Mouse (Mus musculus): ENCODE measurements around the gene Nme1. TPM values are rescaled to one million over a fixed set of nuclear protein-coding genes. Genes with fewer than 3 reads are reported as not detected.
"Not testable (repeated sequence)": the region's sequence is repeated elsewhere in the genome, so short reads cannot be mapped to it uniquely, and the experiment has no call there.

The Nme1 gene
- polyA plus RNA-seq, 1 experiment from 2014 or later: 210 TPM

GRCm38 (mm10) chr11:93957746-93958145 lies 10.6 kb downstream of the Nme1 start:
- no peak for ATAC-seq (ENCODE audit: low FRiP score)
- Histone ChIP-seq H3K36me3 (peaks cover 57% of the 10 kb centered on the region), H3K4me2 (replicated peaks) (no peak overlapping the region)

GRCm38 (mm10) chr11:93957031-93957555 lies 11.2 kb downstream of the Nme1 start:
- Histone ChIP-seq H3K4me2 (replicated peaks) (no peak overlapping the region), H3K36me3 (peaks cover 57% of the 10 kb centered on the region), H3K9ac (no peak overlapping the region), H3K9me3 (replicated peaks) (no peaks in the 10 kb centered on the region), H3K27me3 (no peaks in the 10 kb centered on the region), H3K27ac (no peak overlapping the region), H3K4me1 (peaks cover 32% of the 10 kb centered on the region), H3K4me3 (no peak overlapping the region)
- WGBS: 93% methylated on average over 2 of the region's 2 CpGs
- no peak for ATAC-seq (ENCODE audit: low FRiP score)

More at GRCm38 (mm10) chr11:93957746-93958145, 10.6 kb downstream of the Nme1 start:
- no peak overlapping the region for H3K9ac ChIP-seq
- H3K27ac ChIP-seq: no peak overlapping the region
- H3K4me1 ChIP-seq: peaks cover 26% of the 10 kb centered on the region
- no peak overlapping the region for H3K4me3 ChIP-seq
- H3K27me3 ChIP-seq: no peaks in the 10 kb centered on the region
- H3K9me3 ChIP-seq (replicated peaks): no peaks in the 10 kb centered on the region
- WGBS: 87% methylated on average over 4 of the region's 4 CpGs

GRCm38 (mm10) chr11:93956159-93956558 lies 12.2 kb downstream of the Nme1 start, which contains the start of gene Nme2:
Gene Nme2, minus strand, starts transcription at chr11:93956259.
- WGBS: 6% methylated on average over 6 of the region's 6 CpGs
- peak; percentile 26 for ATAC-seq (ENCODE audit: low FRiP score)

GRCm38 (mm10) chr11:93955256-93956150 lies 12.8 kb downstream of the Nme1 start:
- Histone ChIP-seq H3K27ac (peak overlapping the region; percentile 88), H3K36me3 (peaks cover 57% of the 10 kb centered on the region), H3K4me2 (replicated peaks) (peak overlapping the region; percentile 87), H3K27me3 (no peaks in the 10 kb centered on the region), H3K4me1 (peaks cover 32% of the 10 kb centered on the region), H3K9me3 (replicated peaks) (no peaks in the 10 kb centered on the region), H3K4me3 (peak overlapping the region; percentile 64), H3K9ac (peak overlapping the region; percentile 78)
- under 1% methylated on average over 63 of the region's 67 CpGs for WGBS
- ATAC-seq (ENCODE audit: low FRiP score): peak; percentile 97

More at GRCm38 (mm10) chr11:93956159-93956558, 12.2 kb downstream of the Nme1 start, which contains the start of gene Nme2:
- Histone ChIP-seq H3K36me3 (peaks cover 58% of the 10 kb centered on the region), H3K27me3 (no peaks in the 10 kb centered on the region), H3K4me3 (peak within 1 kb of the TSS; percentile 64), H3K9ac (peak within 1 kb of the TSS; percentile 78), H3K27ac (peak within 1 kb of the TSS; percentile 88), H3K4me2 (replicated peaks) (peak within 1 kb of the TSS; percentile 87), H3K9me3 (replicated peaks) (no peaks in the 10 kb centered on the region), H3K4me1 (peaks cover 32% of the 10 kb centered on the region)

GRCm38 (mm10) chr11:93954738-93955255 lies 13.5 kb downstream of the Nme1 start:
- H3K27ac ChIP-seq: peak overlapping the region; percentile 88
- H3K4me1 ChIP-seq: peaks cover 32% of the 10 kb centered on the region
- no peaks in the 10 kb centered on the region for H3K27me3 ChIP-seq
- 47% methylated on average over 13 of the region's 13 CpGs for WGBS
- peak overlapping the region; percentile 78 for H3K9ac ChIP-seq
- H3K4me3 ChIP-seq: peak overlapping the region; percentile 64
- peak overlapping the region; percentile 87 for H3K4me2 ChIP-seq (replicated peaks)
- no peaks in the 10 kb centered on the region for H3K9me3 ChIP-seq (replicated peaks)
- ATAC-seq (ENCODE audit: low FRiP score): peak; percentile 32; the same call in 1 of the 2 replicates
- H3K36me3 ChIP-seq: peaks cover 57% of the 10 kb centered on the region

- H3K4me3 ChIP-seq: no peak overlapping the region
- H3K4me2 ChIP-seq (replicated peaks): no peak overlapping the region
- no peak overlapping the region for H3K9ac ChIP-seq
- no peaks in the 10 kb centered on the region for H3K9me3 ChIP-seq (replicated peaks)
- H3K36me3 ChIP-seq: peaks cover 51% of the 10 kb centered on the region
- ATAC-seq (ENCODE audit: low FRiP score): no peak
- no peak overlapping the region for H3K27ac ChIP-seq
- H3K27me3 ChIP-seq: no peaks in the 10 kb centered on the region
- WGBS: 59% methylated on average over 5 of the region's 5 CpGs
- peaks cover 32% of the 10 kb centered on the region for H3K4me1 ChIP-seq
Observed at GRCm38 (mm10) chr11:93952376-93952775, 15.9 kb downstream of the Nme1 start.

- Histone ChIP-seq H3K4me1 (peaks cover 22% of the 10 kb centered on the region), H3K9me3 (replicated peaks) (no peaks in the 10 kb centered on the region), H3K27ac (no peak overlapping the region), H3K9ac (no peak overlapping the region), H3K4me2 (replicated peaks) (no peak overlapping the region), H3K4me3 (no peak overlapping the region), H3K36me3 (peaks cover 57% of the 10 kb centered on the region), H3K27me3 (no peaks in the 10 kb centered on the region)
- no peak for ATAC-seq (ENCODE audit: low FRiP score)
- 89% methylated on average over 1 of the region's 1 CpGs for WGBS
Observed at GRCm38 (mm10) chr11:93950045-93950444, 18.3 kb downstream of the Nme1 start.

GRCm38 (mm10) chr11:93948887-93949567 lies 19.3 kb downstream of the Nme1 start:
- 88% methylated on average over 9 of the region's 9 CpGs for WGBS
- no peaks in the 10 kb centered on the region for H3K9me3 ChIP-seq (replicated peaks)
- H3K36me3 ChIP-seq: peaks cover 57% of the 10 kb centered on the region
- no peaks in the 10 kb centered on the region for H3K27me3 ChIP-seq
- H3K9ac ChIP-seq: no peak overlapping the region
- no peak for ATAC-seq (ENCODE audit: low FRiP score)
- peaks cover 15% of the 10 kb centered on the region for H3K4me1 ChIP-seq
- no peak overlapping the region for H3K4me3 ChIP-seq
- H3K27ac ChIP-seq: no peak overlapping the region
- H3K4me2 ChIP-seq (replicated peaks): no peak overlapping the region

GRCm38 (mm10) chr11:93944986-93945385 lies 23.3 kb downstream of the Nme1 start:
- H3K36me3 ChIP-seq: peaks cover 38% of the 10 kb centered on the region

GRCm38 (mm10) chr11:93940906-93941305 lies 27.4 kb downstream of the Nme1 start:
- Histone ChIP-seq H3K4me3 (no peak overlapping the region), H3K4me2 (replicated peaks) (no peak overlapping the region), H3K4me1 (no peaks in the 10 kb centered on the region), H3K27me3 (no peaks in the 10 kb centered on the region), H3K9me3 (replicated peaks) (no peaks in the 10 kb centered on the region), H3K27ac (no peak overlapping the region), H3K9ac (no peak overlapping the region), H3K36me3 (peaks cover 44% of the 10 kb centered on the region)
- ATAC-seq (ENCODE audit: low FRiP score): no peak
- WGBS: 87% methylated on average over 2 of the region's 2 CpGs

More at GRCm38 (mm10) chr11:93944986-93945385, 23.3 kb downstream of the Nme1 start:
- H3K4me1 ChIP-seq: no peaks in the 10 kb centered on the region
- no peak overlapping the region for H3K4me2 ChIP-seq (replicated peaks)
- H3K27me3 ChIP-seq: no peaks in the 10 kb centered on the region
- H3K9ac ChIP-seq: no peak overlapping the region
- H3K4me3 ChIP-seq: no peak overlapping the region
- ATAC-seq (ENCODE audit: low FRiP score): no peak
- H3K9me3 ChIP-seq (replicated peaks): no peaks in the 10 kb centered on the region
- 79% methylated on average over 3 of the region's 3 CpGs for WGBS
- no peak overlapping the region for H3K27ac ChIP-seq

GRCm38 (mm10) chr11:93929106-93929505 lies 39.2 kb downstream of the Nme1 start:
- Histone ChIP-seq H3K4me3 (no peak overlapping the region), H3K27ac (no peak overlapping the region), H3K9ac (no peak overlapping the region), H3K4me2 (replicated peaks) (no peak overlapping the region), H3K27me3 (no peaks in the 10 kb centered on the region), H3K36me3 (peaks cover 79% of the 10 kb centered on the region), H3K9me3 (replicated peaks) (no peaks in the 10 kb centered on the region), H3K4me1 (no peaks in the 10 kb centered on the region)
- ATAC-seq (ENCODE audit: low FRiP score): no peak

- not testable (repeated sequence) for H3K4me1 ChIP-seq; H3K27me3 ChIP-seq; H3K9ac ChIP-seq; H3K4me2 ChIP-seq (replicated peaks); H3K27ac ChIP-seq; H3K4me3 ChIP-seq; H3K9me3 ChIP-seq (replicated peaks); ATAC-seq (ENCODE audit: low FRiP score)
- WGBS: 97% methylated on average over 2 of the region's 2 CpGs
- H3K36me3 ChIP-seq: peaks cover 67% of the 10 kb centered on the region
Observed at GRCm38 (mm10) chr11:93915019-93915418, 53.3 kb downstream of the Nme1 start.
